Mouse (Mus musculus) heart, postnatal 36 days (tissue): ENCODE results near the gene Polh. TPM values are rescaled to one million over a fixed set of nuclear protein-coding genes. Genes with fewer than 3 reads are reported as not detected.

Experiments used
- DNase-seq, 2 experiments: peaks; one replicate each; pipeline ENCODE4 v3.0.0; 2021 to 2022
- intact Hi-C: fragments of 180-260 bp; cut with DNase I; formaldehyde crosslinking; loops from one replicate; pipeline ENCODE4 v1.15.1; 2025
- total RNA-seq, 2 experiments: library from RNA; stranded (reverse); gene quantifications; 2 replicates each; pipeline ENCODE4 v1.2.3; 2021

Polh gene
- total RNA-seq, 2 experiments from 2014 or later = 8.5 to 10.3 TPM

DNA sequence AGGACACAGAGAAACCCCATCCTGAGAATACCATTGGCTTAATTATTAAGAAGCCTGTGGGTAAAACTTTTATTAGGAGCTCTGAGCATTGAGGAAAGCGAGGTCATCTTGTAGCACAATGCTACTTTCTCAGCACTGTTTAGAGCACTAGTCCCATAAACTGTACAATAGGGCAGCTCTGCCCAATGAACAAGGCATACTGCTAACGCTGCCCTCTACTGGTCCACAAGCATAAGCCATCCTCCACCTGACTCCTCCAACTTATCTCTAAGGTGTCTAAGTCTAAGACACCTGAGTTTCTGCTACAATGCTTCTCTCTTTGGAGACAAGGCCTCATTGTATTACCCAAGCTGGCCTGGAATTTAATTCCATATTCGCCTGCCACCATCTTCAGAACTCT, 31.9 kb downstream of the Polh start:
- intact Hi-C loops = no loop called here
- DNase-seq = no peak

GRCm38 (mm10) chr17:46168768-46169167, 33.7 kb downstream of the Polh start:
- intact Hi-C loops = loop anchor here (10.0 kb wide), 1 partner anchor 604 kb away; the partner anchor contains the start of gene Slc35b2
- no peak for DNase-seq

DNA sequence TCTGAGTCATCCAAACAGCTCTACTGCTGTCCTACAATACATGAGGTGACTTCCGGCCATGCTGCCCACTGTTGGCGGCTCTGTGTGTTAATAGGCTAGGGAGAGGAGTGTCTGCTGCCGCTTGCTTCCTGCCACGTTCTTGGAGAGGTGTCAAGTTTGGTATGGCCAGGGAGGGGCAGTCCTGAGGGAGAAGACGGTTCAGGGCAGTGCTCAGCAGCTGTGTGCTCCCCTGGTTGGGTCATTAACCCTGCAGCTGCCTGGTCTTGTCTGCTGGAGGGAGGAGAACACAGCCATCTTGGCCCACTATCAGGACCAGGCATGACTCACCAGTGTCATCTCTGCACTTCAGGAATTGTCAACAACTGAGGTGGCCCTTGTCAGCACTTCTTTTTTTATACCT, 34.1 kb downstream of the Polh start:
- DNase-seq = no peak
- intact Hi-C loops = loop anchor here (10.0 kb wide), 1 partner anchor 604 kb away; the partner anchor contains the start of gene Slc35b2

DNA sequence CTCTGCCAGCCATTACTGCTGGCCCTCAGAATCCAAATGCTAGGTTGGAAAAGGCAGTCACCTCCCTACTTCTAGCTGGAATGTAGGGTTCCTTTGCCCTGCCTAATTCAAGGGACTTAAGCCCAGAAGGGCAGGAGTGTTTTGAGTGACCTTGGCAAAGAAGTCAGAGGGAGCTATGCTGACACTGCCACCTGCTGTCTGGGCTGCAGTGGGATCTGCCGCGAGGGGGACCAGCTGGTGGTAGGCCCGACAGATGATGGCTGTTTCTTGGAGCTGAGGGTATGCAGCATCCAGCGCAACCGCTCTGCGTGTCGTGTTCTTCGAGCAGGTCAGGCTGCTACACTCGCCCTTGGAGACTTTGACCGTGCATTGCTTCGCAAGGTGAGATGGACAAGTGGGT, 35.4 kb downstream of the Polh start:
- intact Hi-C loops = loop anchor here (10.0 kb wide), 1 partner anchor 602 kb away; the partner anchor contains the start of gene Slc35b2
- DNase-seq = no peak

DNA sequence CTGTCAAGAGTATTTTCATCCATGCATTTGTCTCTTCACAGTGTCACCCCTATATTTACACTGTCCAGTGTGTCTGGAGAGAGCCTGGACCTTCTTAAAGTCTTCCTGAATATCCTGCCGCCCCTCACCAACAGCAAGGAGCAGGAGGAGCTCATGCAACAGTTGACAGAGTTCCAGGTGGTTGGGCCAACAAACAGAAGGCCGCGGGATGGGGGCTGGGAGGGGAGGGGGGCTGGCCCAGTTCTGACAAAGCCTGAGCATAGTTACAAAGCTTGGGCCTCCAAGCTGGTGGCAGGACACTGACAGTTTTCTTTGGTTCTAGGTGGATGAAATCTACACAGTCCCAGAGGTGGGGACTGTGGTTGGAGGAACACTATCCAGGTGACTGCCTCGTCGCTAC, 36.2 kb downstream of the Polh start:
- intact Hi-C loops = loop anchor here (10.0 kb wide), 1 partner anchor 601 kb away; the partner anchor contains the start of gene Slc35b2
- DNase-seq = no peak

- intact Hi-C loops = loop anchor here (10.0 kb wide), 1 partner anchor 601 kb away; the partner anchor contains the start of gene Slc35b2
- no peak for DNase-seq
Measured at GRCm38 (mm10) chr17:46165460-46165859, 37.0 kb downstream of the Polh start.

- intact Hi-C loops = loop anchor here (10.0 kb wide), 1 partner anchor 600 kb away; the partner anchor contains the start of gene Slc35b2
- DNase-seq = no peak
Measured at GRCm38 (mm10) chr17:46164791-46165190, 37.7 kb downstream of the Polh start.

- DNase-seq = no peak
- intact Hi-C loops = loop anchor here (10.0 kb wide), 1 partner anchor 600 kb away; the partner anchor contains the start of gene Slc35b2
Measured at GRCm38 (mm10) chr17:46164301-46164700, 38.1 kb downstream of the Polh start.

GRCm38 (mm10) chr17:46162951-46163421, 39.5 kb downstream of the Polh start:
- intact Hi-C loops = loop anchor here (10.0 kb wide), 1 partner anchor 598 kb away; the partner anchor contains the start of gene Slc35b2

GRCm38 (mm10) chr17:46162551-46162950, 39.9 kb downstream of the Polh start:
- intact Hi-C loops = loop anchor here (10.0 kb wide), 1 partner anchor 598 kb away; the partner anchor contains the start of gene Slc35b2
- DNase-seq = no peak

More at GRCm38 (mm10) chr17:46162951-46163421, 39.5 kb downstream of the Polh start:
- peak in 1 of 2 experiments; percentile 30 for DNase-seq

- no peak for DNase-seq
- intact Hi-C loops = loop anchor here (10.0 kb wide), 1 partner anchor 597 kb away; the partner anchor contains the start of gene Slc35b2
Measured at GRCm38 (mm10) chr17:46161710-46162109, 40.7 kb downstream of the Polh start.

- DNase-seq = peak in 1 of 2 experiments; percentile 44
Measured at GRCm38 (mm10) chr17:46161179-46161578, 41.3 kb downstream of the Polh start.

DNA sequence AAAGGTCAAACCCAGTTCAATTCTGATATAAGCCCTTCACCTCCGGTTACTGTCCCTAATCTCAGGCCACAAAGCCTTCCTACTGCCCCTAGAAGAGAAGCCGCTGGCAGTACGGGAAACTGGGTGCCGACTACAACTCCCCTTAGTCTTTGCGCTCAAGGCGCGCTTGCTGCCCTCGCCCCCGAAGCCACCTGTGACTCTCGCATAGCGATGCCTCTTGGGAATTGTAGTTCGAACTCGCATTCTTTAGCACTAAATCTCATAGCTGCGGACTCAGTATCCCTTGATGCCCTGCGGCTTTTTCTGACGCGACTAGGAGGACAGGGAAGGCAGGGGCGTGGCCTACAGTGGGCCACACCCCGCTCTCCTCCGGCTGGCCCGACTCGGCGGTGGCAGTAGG, 41.8 kb downstream of the Polh start, which contains the start of gene Gtpbp2:
Gtpbp2 (plus strand) TSS at position 347 of the 400 bp plus-strand sequence.
- DNase-seq = peak; percentile 89 to 90
- intact Hi-C loops = loop anchor here (10.0 kb wide), 1 partner anchor 596 kb away; the partner anchor contains the start of gene Slc35b2

More at GRCm38 (mm10) chr17:46161179-46161578, 41.3 kb downstream of the Polh start:
- intact Hi-C loops = loop anchor here (10.0 kb wide), 1 partner anchor 596 kb away; the partner anchor contains the start of gene Slc35b2

GRCm38 (mm10) chr17:46160090-46160662, 42.3 kb downstream of the Polh start:
- intact Hi-C loops = loop anchor here (10.0 kb wide), 1 partner anchor 595 kb away; the partner anchor contains the start of gene Slc35b2
- peak; percentile 93 to 94 for DNase-seq

DNA sequence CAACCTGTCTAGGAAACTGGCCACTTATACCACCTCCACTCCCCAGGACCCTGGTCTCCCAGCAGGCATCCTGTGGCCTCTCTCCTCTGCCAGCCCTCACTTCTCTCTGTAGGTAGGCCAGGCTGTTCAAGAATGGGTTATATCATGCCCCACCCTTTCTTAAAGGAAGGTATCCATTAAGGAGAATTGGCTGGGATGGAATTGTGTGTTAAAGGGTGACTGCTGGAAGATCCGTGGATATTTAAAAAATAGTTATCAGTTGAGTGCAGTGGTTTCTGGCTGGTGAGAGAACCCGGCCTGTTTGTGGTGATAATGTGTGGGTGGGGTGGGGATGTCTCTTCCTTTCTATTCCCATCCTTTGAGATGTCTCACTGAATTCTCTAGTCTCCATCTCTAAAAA, 43.2 kb downstream of the Polh start:
- intact Hi-C loops = no loop called here
- DNase-seq = no peak

DNA sequence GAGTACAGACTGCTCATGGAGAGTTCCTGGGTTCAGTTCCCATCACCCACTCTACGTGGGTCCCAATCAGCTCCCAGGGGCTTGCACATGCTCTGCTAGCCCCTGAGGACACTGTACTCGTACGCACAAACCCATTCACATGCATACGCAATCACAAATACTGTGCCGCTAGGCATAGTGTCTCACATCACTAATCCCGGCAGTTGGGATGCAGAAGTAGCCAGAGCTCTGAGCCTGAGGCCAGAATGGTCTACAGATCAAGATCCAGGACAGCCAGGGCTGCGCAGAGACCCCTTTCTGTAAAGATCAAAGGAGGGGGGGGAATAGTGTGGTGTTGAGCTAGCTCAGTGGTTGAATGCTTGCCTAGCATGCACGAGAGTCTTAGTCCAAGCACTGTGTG, 45.3 kb downstream of the Polh start:
- intact Hi-C loops = no loop called here
- DNase-seq = no peak

DNA sequence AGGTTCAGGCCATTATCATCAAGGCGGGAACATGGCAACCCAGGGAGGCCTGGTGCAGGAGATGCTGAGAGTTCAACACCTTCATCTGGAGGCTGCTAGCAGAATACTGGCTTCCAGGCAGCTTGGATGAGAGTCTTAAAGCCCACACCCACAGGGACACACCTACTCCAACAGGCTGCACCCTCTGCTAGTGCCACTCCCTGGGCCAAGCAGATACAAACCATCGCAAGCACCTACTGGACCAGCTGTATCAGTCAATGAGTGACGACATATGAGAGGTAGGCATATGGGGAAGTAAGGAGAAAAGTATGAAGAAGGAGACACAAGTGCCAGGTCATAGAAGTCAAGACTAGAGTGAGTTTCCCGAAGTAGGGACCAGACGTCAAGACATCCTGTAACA, 45.8 kb downstream of the Polh start:
- intact Hi-C loops = no loop called here
- DNase-seq = no peak

DNA sequence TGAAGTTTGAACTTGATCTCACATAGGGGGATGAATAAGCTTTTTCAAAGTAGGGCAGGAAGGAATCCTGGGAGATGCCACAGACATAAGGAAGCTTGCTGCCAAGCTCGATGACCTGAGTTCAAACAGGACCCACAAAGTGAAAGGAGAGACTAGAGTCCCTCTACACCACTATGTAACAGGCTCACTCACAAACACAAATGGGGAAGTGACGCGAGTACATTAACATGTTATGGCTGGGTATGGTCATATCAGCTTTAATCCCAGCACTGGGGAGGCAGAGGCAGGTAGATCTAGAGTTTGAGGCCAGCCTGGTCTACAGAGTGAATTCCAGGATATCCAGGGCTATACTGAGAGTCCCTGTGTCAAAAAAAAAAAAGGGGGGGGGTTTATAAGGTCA, 48.1 kb downstream of the Polh start:
- DNase-seq = no peak
- intact Hi-C loops = no loop called here

DNA sequence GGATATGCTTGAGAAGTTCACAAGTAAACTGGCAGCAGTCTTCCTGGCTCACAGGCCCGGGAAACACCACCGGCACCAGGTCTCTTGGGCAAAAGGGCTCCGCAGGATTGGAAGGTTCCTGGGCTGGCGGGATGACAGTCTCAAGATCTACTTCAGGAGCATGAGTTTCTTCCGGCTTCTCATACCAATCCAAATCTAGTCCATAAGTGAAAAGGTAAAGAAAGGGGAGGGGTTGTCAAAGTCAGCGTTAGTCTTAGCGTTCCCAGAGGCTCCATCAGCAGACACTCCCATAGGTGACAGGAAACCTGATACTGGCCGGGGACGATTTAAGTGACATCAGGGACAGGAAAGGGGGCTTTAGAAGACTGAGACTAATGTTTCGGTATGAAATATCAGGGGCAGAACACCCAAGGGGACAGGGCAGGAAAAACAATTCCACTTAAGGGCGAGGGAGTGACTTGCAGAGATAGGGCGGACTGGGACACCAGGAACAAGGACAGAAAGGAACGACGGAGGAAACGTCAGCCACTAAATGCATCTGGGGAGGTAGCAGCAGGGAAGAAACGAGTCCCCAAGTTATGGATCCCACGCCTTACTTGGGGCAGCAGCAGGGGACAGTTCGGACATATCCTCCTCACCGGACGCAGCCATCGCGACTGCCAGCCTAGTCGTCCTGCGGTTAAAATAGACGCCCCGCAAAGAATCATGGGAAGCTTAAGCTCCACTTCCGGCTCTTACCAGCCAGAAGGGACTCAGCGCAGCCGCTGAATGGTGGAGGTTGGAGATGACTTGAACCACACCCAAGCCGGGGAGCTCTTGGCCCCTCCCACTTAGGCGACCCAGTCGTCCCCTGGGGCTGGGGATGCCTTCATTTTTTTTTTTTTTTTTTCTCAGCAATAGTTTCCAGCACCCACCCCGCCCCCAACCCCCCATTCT, 49.3 kb downstream of the Polh start, which contains the start of gene Mad2l1bp:
Mad2l1bp (minus strand) TSS at position 707 of the 936 bp plus-strand sequence.
- intact Hi-C loops = no loop called here
- DNase-seq = peak; percentile 86 to 88
